Mouse (Mus musculus) heart, adult 2 months (tissue): Measurements from ENCODE around the gene Nt5dc2. TPM values are rescaled to one million over a fixed set of nuclear protein-coding genes. Genes with fewer than 3 reads are reported as not detected.

ENCODE experiments used
- DNase-seq, 2 experiments: peaks; one replicate each; pipeline ENCODE4 v3.0.0; 2021
- H3K27ac ChIP-seq: fragments of 200-600 bp; 2 replicates; pipeline ENCODE4 v1.8.1; 2022
- H3K27me3 ChIP-seq: fragments of 200-500 bp; 2 replicates; pipeline ENCODE4 v1.6.1; 2012; ENCODE audit warnings: mild to moderate bottlenecking, low read length, inconsistent platforms, mixed read lengths; ENCODE audit not compliant: control insufficient read depth, insufficient read depth
- H3K36me3 ChIP-seq: fragments of 200-500 bp; 2 replicates; pipeline ENCODE4 v1.6.1; 2012; ENCODE audit warnings: low read length, inconsistent platforms; ENCODE audit not compliant: control insufficient read depth, insufficient read depth
- H3K4me1 ChIP-seq: fragments of 200-500 bp; 2 replicates; pipeline ENCODE4 v1.6.1; 2011; ENCODE audit warnings: low read length; ENCODE audit not compliant: control insufficient read depth, insufficient read depth
- H3K4me3 ChIP-seq: fragments of 200-600 bp; 2 replicates; pipeline ENCODE4 v1.8.1; 2022
- H3K79me2 ChIP-seq: fragments of 200-500 bp; replicated peaks from 2 replicates; pipeline ENCODE4 v1.6.1; 2012; ENCODE audit warnings: mild to moderate bottlenecking, inconsistent platforms, low read length, moderate library complexity, mixed read lengths; ENCODE audit not compliant: control insufficient read depth, insufficient read depth
- H3K9ac ChIP-seq: fragments of 200-500 bp; 2 replicates; pipeline ENCODE4 v1.6.1; 2012; ENCODE audit warnings: low read depth, mild to moderate bottlenecking, control low read depth, inconsistent platforms, low read length, mixed read lengths
- CTCF ChIP-seq: fragments of 200-600 bp; IDR thresholded peaks from 2 replicates; pipeline ENCODE4 v1.8.1; 2022; ENCODE audit warnings: antibody characterized with exemption, mild to moderate bottlenecking, moderate library complexity
- EP300 ChIP-seq: fragments of 200-500 bp; IDR thresholded peaks from 2 replicates; pipeline ENCODE4 v1.6.1; 2011; ENCODE audit warnings: low read depth, low read length, control low read depth; ENCODE audit not compliant: insufficient read depth
- POLR2A ChIP-seq: fragments of 200-500 bp; IDR thresholded peaks from 2 replicates; pipeline ENCODE4 v1.6.1; 2011; ENCODE audit warnings: mild to moderate bottlenecking, low read depth, low read length, control low read depth; ENCODE audit not compliant: insufficient read depth
- WGBS: fragments of 180-500 bp; shearing (Covaris S2); methylation state at CpG from one replicate; pipeline ENCODE4 v1.1.7; 2018; 5-methylcytosine and 5-hydroxymethylcytosine counted together
- intact Hi-C: fragments of 180-260 bp; cut with DNase I; formaldehyde crosslinking; loops from one replicate; pipeline ENCODE4 v1.15.1; 2025
- polyA plus RNA-seq: library from polyadenylated mRNA; depleted of rRNA; stranded (reverse); fragments of >200 nt; gene quantifications from 2 replicates; pipeline ENCODE4 v1.2.3, GENCODE M21; 2012
- total RNA-seq, 2 experiments: library from RNA; stranded (reverse); gene quantifications; 2 replicates each; pipeline ENCODE4 v1.2.3; 2021

The Nt5dc2 gene
- total and polyA plus RNA-seq, 3 experiments, result 18.7 to 82.7 (median 21.8) TPM

GRCm38 (mm10) chr14:31136411-31137280 lies 5.8 kb downstream of the Nt5dc2 start:
- WGBS, result 83% methylated on average over 26 of the region's 26 CpGs
- intact Hi-C loops, result no loop called here
- no peak for TF ChIP-seq POLR2A
- TF ChIP-seq EP300, result no peak
- TF ChIP-seq CTCF, result no peak
- Histone ChIP-seq H3K27ac (no peak overlapping the region; the same call in 1 of the 2 replicates), H3K27me3 (no peaks in the 10 kb centered on the region), H3K36me3 (no peaks in the 10 kb centered on the region), H3K9ac (no peak overlapping the region), H3K4me3 (no peak overlapping the region), H3K79me2 (no peaks in the 10 kb centered on the region), H3K4me1 (peaks cover 1% of the 10 kb centered on the region)
- peak in 1 of 2 experiments; percentile 26 for DNase-seq

DNA sequence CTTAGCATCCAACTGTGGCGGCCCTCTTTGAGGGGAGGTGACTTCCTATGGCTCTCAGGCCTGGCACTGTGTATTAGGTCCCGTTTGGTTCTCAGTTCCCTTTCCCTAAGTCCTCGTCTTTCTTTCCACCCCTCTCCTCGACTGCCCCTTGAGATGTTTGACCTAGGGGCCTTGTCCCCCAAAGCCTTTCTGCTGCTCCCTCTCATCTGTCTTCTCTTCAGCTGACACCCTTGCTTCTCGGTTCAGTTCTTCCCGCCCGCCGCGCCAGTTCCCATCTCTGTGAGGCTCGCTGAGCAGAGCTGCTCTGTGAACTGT lies 6.4 kb downstream of the Nt5dc2 start:
- WGBS, result 69% methylated on average over 10 of the region's 10 CpGs
- Histone ChIP-seq H3K9ac (no peak overlapping the region), H3K79me2 (no peaks in the 10 kb centered on the region), H3K4me3 (no peak overlapping the region), H3K36me3 (no peaks in the 10 kb centered on the region), H3K27ac (peak overlapping the region; percentile 49; the same call in 1 of the 2 replicates), H3K4me1 (no peaks in the 10 kb centered on the region; the same call in none of the 2 replicates), H3K27me3 (no peaks in the 10 kb centered on the region)
- intact Hi-C loops, result no loop called here
- DNase-seq, result peak in 1 of 2 experiments; percentile 32
- TF ChIP-seq POLR2A, result no peak
- TF ChIP-seq CTCF, result no peak
- TF ChIP-seq EP300, result no peak

DNA sequence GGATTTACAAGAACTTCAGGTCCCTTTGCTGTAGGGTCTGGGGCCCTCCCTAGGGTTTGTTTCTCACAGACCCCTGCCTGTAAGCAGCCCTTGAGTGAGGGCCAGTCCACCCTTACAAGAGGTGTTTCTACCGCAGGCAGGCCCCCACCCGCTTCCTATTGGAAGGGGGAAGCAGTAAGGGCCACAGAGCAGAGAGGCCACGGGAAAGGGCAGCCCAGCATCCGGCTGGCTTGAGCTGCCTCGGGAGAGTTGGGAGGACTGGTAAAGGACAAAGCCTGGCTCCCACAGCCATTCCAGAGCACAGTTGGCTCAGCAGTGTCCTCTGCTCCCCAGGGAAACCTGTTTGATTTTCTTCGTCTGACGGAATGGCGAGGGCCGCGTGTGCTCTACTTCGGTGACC lies 6.9 kb downstream of the Nt5dc2 start:
- no peaks in the 10 kb centered on the region for H3K36me3 ChIP-seq
- DNase-seq, result peak; percentile 51 to 54
- no peaks in the 10 kb centered on the region for H3K79me2 ChIP-seq
- peak overlapping the region; percentile 49 for H3K27ac ChIP-seq
- H3K4me1 ChIP-seq, result no peaks in the 10 kb centered on the region; the same call in none of the 2 replicates
- no peaks in the 10 kb centered on the region for H3K27me3 ChIP-seq
- intact Hi-C loops, result no loop called here
- H3K4me3 ChIP-seq, result no peak overlapping the region
- TF ChIP-seq CTCF (no peak), EP300 (no peak), POLR2A (no peak)
- WGBS, result 25% methylated on average over 11 of the region's 11 CpGs
- H3K9ac ChIP-seq, result no peak overlapping the region

GRCm38 (mm10) chr14:31138219-31138896 lies 7.5 kb downstream of the Nt5dc2 start:
- DNase-seq, result no peak
- Histone ChIP-seq H3K79me2 (no peaks in the 10 kb centered on the region), H3K4me1 (no peaks in the 10 kb centered on the region; the same call in none of the 2 replicates), H3K27me3 (no peaks in the 10 kb centered on the region), H3K9ac (no peak overlapping the region), H3K27ac (no peak overlapping the region; the same call in 1 of the 2 replicates), H3K4me3 (no peak overlapping the region), H3K36me3 (no peaks in the 10 kb centered on the region)
- intact Hi-C loops, result no loop called here
- TF ChIP-seq POLR2A (no peak), EP300 (no peak), CTCF (no peak)
- WGBS, result 82% methylated on average over 25 of the region's 35 CpGs

DNA sequence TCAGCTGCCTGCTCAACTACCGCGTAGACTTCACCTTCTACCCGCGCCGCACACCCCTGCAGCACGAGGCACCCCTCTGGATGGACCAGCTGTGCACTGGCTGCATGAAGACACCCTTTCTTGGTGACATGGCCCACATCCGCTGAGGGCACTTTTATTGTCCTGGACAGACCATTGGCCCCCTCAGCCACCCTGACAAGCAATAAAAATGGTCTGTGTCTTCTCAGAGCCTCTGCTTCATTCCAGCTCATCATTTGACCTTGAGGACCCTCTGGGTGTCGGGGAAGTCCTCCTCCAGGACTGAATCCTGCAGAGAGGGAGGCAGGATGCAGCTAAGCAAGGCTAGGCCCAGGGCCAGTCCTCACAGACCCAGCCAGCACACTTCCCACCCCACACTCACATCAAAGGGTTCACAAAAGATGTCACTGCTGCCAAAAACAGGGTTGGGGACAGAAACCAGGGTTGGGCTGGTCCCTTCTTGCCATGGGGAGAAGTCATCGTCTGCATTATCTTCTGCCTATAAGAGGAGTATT lies 8.1 kb downstream of the Nt5dc2 start:
- Histone ChIP-seq H3K79me2 (no peaks in the 10 kb centered on the region), H3K4me1 (no peaks in the 10 kb centered on the region; the same call in none of the 2 replicates), H3K27me3 (no peaks in the 10 kb centered on the region), H3K9ac (no peak overlapping the region), H3K36me3 (no peaks in the 10 kb centered on the region), H3K4me3 (no peak overlapping the region), H3K27ac (no peak overlapping the region)
- WGBS, result 81% methylated on average over 9 of the region's 9 CpGs
- peak in 1 of 2 experiments; percentile 21 for DNase-seq
- intact Hi-C loops, result no loop called here
- TF ChIP-seq EP300, result no peak
- TF ChIP-seq POLR2A, result no peak
- no peak for TF ChIP-seq CTCF

GRCm38 (mm10) chr14:31139666-31140065 lies 8.8 kb downstream of the Nt5dc2 start:
- no peaks in the 10 kb centered on the region for H3K36me3 ChIP-seq
- peak in 1 of 2 experiments; percentile 19 for DNase-seq
- H3K27ac ChIP-seq, result no peak overlapping the region
- intact Hi-C loops, result no loop called here
- TF ChIP-seq CTCF (no peak), EP300 (no peak), POLR2A (no peak)
- no peaks in the 10 kb centered on the region for H3K27me3 ChIP-seq
- WGBS, result 77% methylated on average over 12 of the region's 12 CpGs
- H3K79me2 ChIP-seq, result no peaks in the 10 kb centered on the region
- no peaks in the 10 kb centered on the region; the same call in none of the 2 replicates for H3K4me1 ChIP-seq
- H3K9ac ChIP-seq, result no peak overlapping the region
- no peak overlapping the region for H3K4me3 ChIP-seq
